Mouse (Mus musculus) neutrophil, adult 65 days (primary cell): ENCODE results near the gene Hagh. TPM values are rescaled to one million over a fixed set of nuclear protein-coding genes. Genes with fewer than 3 reads are reported as not detected.

ENCODE experiments used
- total RNA-seq: library from RNA; stranded (reverse); gene quantifications from 2 replicates; pipeline ENCODE4 v1.2.4, GENCODE M21; 2023

Gene Hagh
- 34.8 and 35.3 TPM in 2 replicates for total RNA-seq

GRCm38 (mm10) chr17:24839842-24840241, at the start of gene Hagh:
Hagh (plus strand) TSS chr17:24840143.

GRCm38 (mm10) chr17:24803952-24804951, 35.7 kb upstream of the Hagh start, which contains the start of gene Meiob:
Meiob (plus strand) TSS chr17:24804289.

GRCm38 (mm10) chr17:24850065-24850772, 10.3 kb downstream of the Hagh start, which contains the start of gene Fahd1:
Fahd1 (minus strand) TSS chr17:24850364.

GRCm38 (mm10) chr17:24865776-24866175, 25.8 kb downstream of the Hagh start, which contains the start of gene Igfals:
Igfals (plus strand) TSS chr17:24865997.

GRCm38 (mm10) chr17:24886134-24886931, 46.4 kb downstream of the Hagh start, which contains the start of the genes Nubp2 and Spsb3:
Nubp2 (minus strand) TSS chr17:24886349.
Spsb3 (plus strand) TSS chr17:24886643.

GRCm38 (mm10) chr17:24894995-24895547, 55.1 kb downstream of the Hagh start, which contains the start of the genes Eme2 and Mrps34:
Eme2 (minus strand) TSS chr17:24895087.
Mrps34 (plus strand) TSS chr17:24895116.

GRCm38 (mm10) chr17:24896241-24896992, 56.5 kb downstream of the Hagh start, which contains the start of gene Nme3:
Nme3 (plus strand) TSS chr17:24896500.

Other genes with a start within 250 kb of the Hagh start
- 41.1 and 43.3 TPM in 2 replicates for gene Tsc2, start 207.5 kb upstream of the Hagh start, total RNA-seq
- 0.88 and 1.5 TPM in 2 replicates for gene Nthl1, start 207.5 kb upstream of the Hagh start, total RNA-seq
- gene Slc9a3r2, start 189.8 kb upstream of the Hagh start, total RNA-seq: 3.0 and 3.3 TPM in 2 replicates
- gene Npw, start 181.7 kb upstream of the Hagh start, total RNA-seq: not detected in 2 replicates
- gene Zfp598, start 170.5 kb upstream of the Hagh start, total RNA-seq: 21.0 and 25.1 TPM in 2 replicates
- not detected in 2 replicates for gene Syngr3, start 150.2 kb upstream of the Hagh start, total RNA-seq
- gene Gfer, start 144.0 kb upstream of the Hagh start, total RNA-seq: 3.9 and 4.5 TPM in 2 replicates
- 0.57 and 1.5 TPM in 2 replicates for gene Noxo1, start 143.9 kb upstream of the Hagh start, total RNA-seq
- gene Tbl3, start 132.5 kb upstream of the Hagh start, total RNA-seq: 9.5 and 12.4 TPM in 2 replicates
- gene Rnf151, start 122.1 kb upstream of the Hagh start, total RNA-seq: not detected in 2 replicates
- 399 and 442 TPM in 2 replicates for gene Rps2, start 122.0 kb upstream of the Hagh start, total RNA-seq
- gene Ndufb10, start 115.7 kb upstream of the Hagh start, total RNA-seq: 61.5 and 73.8 TPM in 2 replicates
- 1.9 and 2.1 TPM in 2 replicates for gene Rpl3l, start 112.3 kb upstream of the Hagh start, total RNA-seq
- gene Msrb1, start 103.5 kb upstream of the Hagh start, total RNA-seq: 1,300 and 1,322 TPM in 2 replicates
- gene Hs3st6, start 87.2 kb upstream of the Hagh start, total RNA-seq: 0.51 and 0.70 TPM in 2 replicates
- not detected in 2 replicates for gene Meiob, start 35.9 kb upstream of the Hagh start, total RNA-seq
- 1.5 and 2.2 TPM in 2 replicates for gene Fahd1, start 10.2 kb downstream of the Hagh start, total RNA-seq
- gene Igfals, start 25.9 kb downstream of the Hagh start, total RNA-seq: 0.32 and 0.36 TPM in 2 replicates
- gene Nubp2, start 46.2 kb downstream of the Hagh start, total RNA-seq: 51.2 and 59.0 TPM in 2 replicates
- 25.3 and 35.4 TPM in 2 replicates for gene Spsb3, start 46.5 kb downstream of the Hagh start, total RNA-seq
- 10.1 and 11.6 TPM in 2 replicates for gene Eme2, start 54.9 kb downstream of the Hagh start, total RNA-seq
- gene Mrps34, start 55.0 kb downstream of the Hagh start, total RNA-seq: 12.9 and 15.4 TPM in 2 replicates
- 15.7 and 16.5 TPM in 2 replicates for gene Nme3, start 56.4 kb downstream of the Hagh start, total RNA-seq
- gene Mapk8ip3, start 96.8 kb downstream of the Hagh start, total RNA-seq: 70.4 and 91.3 TPM in 2 replicates
- 26.3 and 30.8 TPM in 2 replicates for gene Jpt2, start 120.5 kb downstream of the Hagh start, total RNA-seq
- 25.7 and 40.7 TPM in 2 replicates for gene Cramp1l, start 175.6 kb downstream of the Hagh start, total RNA-seq
- 8.9 and 12.3 TPM in 2 replicates for gene Ift140, start 175.9 kb downstream of the Hagh start, total RNA-seq
- not detected in 2 replicates for gene Tmem204, start 243.4 kb downstream of the Hagh start, total RNA-seq